9 mouse cellular contexts compared by ENCODE assay signal in the genomic region with DNA sequence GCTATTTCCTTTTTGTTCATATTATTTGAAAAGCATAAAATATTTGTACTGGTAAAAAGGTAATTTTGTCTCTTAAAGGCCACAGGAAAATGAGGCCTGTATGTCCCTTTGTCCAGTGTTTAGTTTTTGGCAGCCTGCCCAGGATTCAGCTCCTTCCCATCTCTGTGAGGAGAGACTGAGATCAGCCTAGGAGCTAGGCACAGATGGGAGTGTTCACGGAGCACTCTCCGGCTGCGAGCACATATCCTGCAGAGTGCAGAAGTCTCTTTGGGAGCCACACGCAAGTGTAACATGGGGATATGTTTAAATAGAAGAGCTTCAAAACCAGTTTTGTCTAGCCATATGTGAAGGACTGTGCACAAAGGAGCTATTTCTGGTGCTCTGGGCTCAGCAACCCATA.
DNase-seq lines count a peak whose midpoint lies in the region; ATAC-seq and TF ChIP-seq lines count a peak whose summit lies in the region.
"Had no signal": no experiment of that assay in that cellular context is flagged by ENCODE, and none has a peak within 500 bp of the region (broad histone marks: within the 10 kb centered on the region; RNA-seq: fewer than 3 reads in every experiment).

No protein-coding gene starts in this region.

- no peak for TF ChIP-seq CTCF in liver, postnatal 0 days (IDR thresholded peaks at IDR 0.05; ENCODE audit: low read depth)

- H3K4me2 ChIP-seq in kidney, embryonic 14.5 days (replicated peaks; ENCODE audit: low read depth, low read length): no peak overlapping the region
- H3K4me2 ChIP-seq in forebrain, embryonic 11.5 days (ENCODE audit: low read depth, low read length, severe bottlenecking): no peak overlapping the region
- H3K4me2 ChIP-seq in limb, embryonic 14.5 days (replicated peaks; ENCODE audit: low read depth, low read length, severe bottlenecking): no peak overlapping the region
- H3K4me2 ChIP-seq in liver, postnatal 0 days (ENCODE audit: low read depth, low read length): no peak overlapping the region
- H3K4me2 ChIP-seq: embryonic facial prominence, embryonic 13.5 days had no signal

- no peak for TF ChIP-seq EP300 in liver, postnatal 0 days (IDR thresholded peaks at IDR 0.05; ENCODE audit: low read depth)

- H3K27ac ChIP-seq in kidney, embryonic 14.5 days (ENCODE audit: low read depth, low read length): no peak overlapping the region
- H3K27ac ChIP-seq in forebrain, embryonic 11.5 days (ENCODE audit: low read depth, low read length): peak overlapping the region; percentile 48
- H3K27ac ChIP-seq in limb, embryonic 14.5 days (replicated peaks; ENCODE audit: low read depth, low read length): no peak overlapping the region
- H3K27ac ChIP-seq in liver, postnatal 0 days (ENCODE audit: low read depth): no peak overlapping the region
- H3K27ac ChIP-seq: embryonic facial prominence, embryonic 13.5 days had no signal

- TF ChIP-seq POLR2A in limb, embryonic 14.5 days (IDR thresholded peaks at IDR 0.05; ENCODE audit: borderline replicate concordance, extremely low read depth, insufficient read depth, insufficient read length): no peak

- no peak overlapping the region for H3K4me3 ChIP-seq in kidney, embryonic 14.5 days (ENCODE audit: low read length)
- H3K4me3 ChIP-seq in forebrain, embryonic 11.5 days (ENCODE audit: low read depth, low read length): no peak overlapping the region
- H3K4me3 ChIP-seq in limb, embryonic 14.5 days (replicated peaks; ENCODE audit: low read length): no peak overlapping the region
- H3K4me3 ChIP-seq in liver, postnatal 0 days (ENCODE audit: low read depth, low read length): no peak overlapping the region
- H3K4me3 ChIP-seq: embryonic facial prominence, embryonic 13.5 days had no signal

- no peak overlapping the region for H3K9ac ChIP-seq in kidney, embryonic 14.5 days (ENCODE audit: low read depth, low read length)
- no peak overlapping the region for H3K9ac ChIP-seq in forebrain, embryonic 11.5 days (ENCODE audit: low read length)
- no peak overlapping the region for H3K9ac ChIP-seq in limb, embryonic 14.5 days (ENCODE audit: low read depth, low read length, severe bottlenecking)
- H3K9ac ChIP-seq in liver, postnatal 0 days (replicated peaks): no peak overlapping the region
- H3K9ac ChIP-seq: embryonic facial prominence, embryonic 13.5 days had no signal

- H3K9me3 ChIP-seq in kidney, embryonic 14.5 days (ENCODE audit: control insufficient read depth, low read length): no peaks in the 10 kb centered on the region
- no peaks in the 10 kb centered on the region for H3K9me3 ChIP-seq in forebrain, embryonic 11.5 days (ENCODE audit: control insufficient read depth, low read length)
- H3K9me3 ChIP-seq in limb, embryonic 14.5 days (ENCODE audit: control insufficient read depth, low read length): no peaks in the 10 kb centered on the region
- H3K9me3 ChIP-seq in liver, postnatal 0 days (ENCODE audit: low read length): no peaks in the 10 kb centered on the region
- H3K9me3 ChIP-seq: embryonic facial prominence, embryonic 13.5 days had no signal

- WGBS in kidney, embryonic 14.5 days: 61% methylated on average over 4 of the region's 4 CpGs
- 48% methylated on average over 4 of the region's 4 CpGs for WGBS in forebrain, embryonic 11.5 days
- 49% methylated on average over 4 of the region's 4 CpGs for WGBS in limb, embryonic 14.5 days
- 70% methylated on average over 4 of the region's 4 CpGs for WGBS in liver, postnatal 0 days (ENCODE audit: insufficient replicate concordance)

- no peaks in the 10 kb centered on the region for H3K36me3 ChIP-seq in kidney, embryonic 14.5 days (ENCODE audit: control insufficient read depth, insufficient read depth, low read length)
- no peaks in the 10 kb centered on the region for H3K36me3 ChIP-seq in forebrain, embryonic 11.5 days (ENCODE audit: control insufficient read depth, insufficient read depth, low read length)
- no peaks in the 10 kb centered on the region for H3K36me3 ChIP-seq in limb, embryonic 14.5 days (ENCODE audit: control insufficient read depth, insufficient read depth, low read length)
- no peaks in the 10 kb centered on the region for H3K36me3 ChIP-seq in liver, postnatal 0 days (replicated peaks; ENCODE audit: insufficient read depth, low read length)
- H3K36me3 ChIP-seq: embryonic facial prominence, embryonic 13.5 days had no signal

- no peaks in the 10 kb centered on the region for H3K27me3 ChIP-seq in kidney, embryonic 14.5 days (ENCODE audit: control insufficient read depth, insufficient read depth, low read length)
- no peaks in the 10 kb centered on the region; the same call in 1 of the 2 replicates for H3K27me3 ChIP-seq in forebrain, embryonic 11.5 days (ENCODE audit: control insufficient read depth, insufficient read depth, low read length)
- no peaks in the 10 kb centered on the region for H3K27me3 ChIP-seq in limb, embryonic 14.5 days (ENCODE audit: control insufficient read depth, insufficient read depth, low read length)
- H3K27me3 ChIP-seq in liver, postnatal 0 days (ENCODE audit: insufficient read depth, low read length): no peaks in the 10 kb centered on the region
- H3K27me3 ChIP-seq: embryonic facial prominence, embryonic 13.5 days had no signal

- ATAC-seq in kidney, embryonic 14.5 days (ENCODE audit: low FRiP score, low TSS enrichment): no peak
- no peak for ATAC-seq in forebrain, embryonic 11.5 days (replicated peaks; ENCODE audit: low FRiP score)
- ATAC-seq in limb, embryonic 14.5 days (ENCODE audit: low FRiP score, low read depth): 0 out of 2 replicates have a peak, but pooled peaks have one; percentile 35
- ATAC-seq in liver, postnatal 0 days: no peak

- intact Hi-C loops in heart, postnatal 14 days (cut with DNase I): no loop called here

- H3K4me1 ChIP-seq in kidney, embryonic 14.5 days (ENCODE audit: control insufficient read depth, insufficient read depth, low read length): no peaks in the 10 kb centered on the region
- peaks cover 29% of the 10 kb centered on the region for H3K4me1 ChIP-seq in forebrain, embryonic 11.5 days (replicated peaks; ENCODE audit: control insufficient read depth, insufficient read depth, low read length)
- peaks cover 10% of the 10 kb centered on the region for H3K4me1 ChIP-seq in limb, embryonic 14.5 days (ENCODE audit: control insufficient read depth, insufficient read depth, low read length)
- H3K4me1 ChIP-seq in liver, postnatal 0 days (ENCODE audit: insufficient read depth): no peaks in the 10 kb centered on the region

- peak; percentile 47 to 55 for DNase-seq in kidney, postnatal 25 days
- DNase-seq in forebrain, embryonic 11.5 days (ENCODE audit: low spot score): peak; percentile 64
- peak; percentile 68 to 74 for DNase-seq in heart, postnatal 14 days
- DNase-seq in limb, embryonic 14.5 days (ENCODE audit: low spot score): peak; percentile 45
- DNase-seq in right cerebral cortex, postnatal 10 days (ENCODE audit: low spot score in 2 of 2): peak; percentile 83 to 86
- no peak for DNase-seq in urinary bladder, adult 2 months (ENCODE audit: low spot score)
- DNase-seq in liver, postnatal 0 days: no peak

Comparison
In these comparisons a context has a peak if more than half of its experiments do, and no peak if none do; other contexts are left out.
1. DNase-seq: peak in kidney, postnatal 25 days (2 of 2), forebrain, embryonic 11.5 days (single experiment), heart, postnatal 14 days (2 of 2), limb, embryonic 14.5 days (single experiment) and right cerebral cortex, postnatal 10 days (2 of 2); none in urinary bladder, adult 2 months (single experiment) and liver, postnatal 0 days (single experiment).